Mouse (Mus musculus): Measurements from ENCODE around the gene Rhbdl1. TPM values are rescaled to one million over a fixed set of nuclear protein-coding genes. Genes with fewer than 3 reads are reported as not detected.

The Rhbdl1 gene
- polyA plus RNA-seq, 1 experiment from 2014 or later, result 6.0 TPM

GRCm38 (mm10) chr17:25844396-25844901 is 7.4 kb upstream of the Rhbdl1 start, which contains the start of gene Rhot2:
Rhot2 (minus strand) TSS chr17:25844851.
- H3K9ac ChIP-seq (replicated peaks), result peak within 1 kb of the TSS; percentile 84
- H3K4me1 ChIP-seq, result peaks cover 19% of the 10 kb centered on the region
- H3K4me2 ChIP-seq (replicated peaks), result peak within 1 kb of the TSS; percentile 89
- 3% methylated on average over 19 of the region's 21 CpGs for WGBS
- H3K4me3 ChIP-seq, result peak within 1 kb of the TSS; percentile 88
- no peaks in the 10 kb centered on the region for H3K27me3 ChIP-seq
- no peaks in the 10 kb centered on the region for H3K9me3 ChIP-seq
- peak; percentile 90 for ATAC-seq (ENCODE audit: low FRiP score, low read depth)
- H3K27ac ChIP-seq (replicated peaks), result peak within 1 kb of the TSS; percentile 60
- peaks cover 53% of the 10 kb centered on the region for H3K36me3 ChIP-seq

- H3K27me3 ChIP-seq, result no peaks in the 10 kb centered on the region
- no peak; the same call in 1 of the 2 replicates for ATAC-seq (ENCODE audit: low FRiP score, low read depth)
- H3K9me3 ChIP-seq, result no peaks in the 10 kb centered on the region
- peak overlapping the region; percentile 88 for H3K4me3 ChIP-seq
- peak overlapping the region; percentile 89 for H3K4me2 ChIP-seq (replicated peaks)
- WGBS, result 3% methylated on average over 36 of the region's 38 CpGs
- H3K9ac ChIP-seq (replicated peaks), result peak overlapping the region; percentile 84
- peaks cover 59% of the 10 kb centered on the region for H3K36me3 ChIP-seq
- peak overlapping the region; percentile 60 for H3K27ac ChIP-seq (replicated peaks)
- peaks cover 20% of the 10 kb centered on the region for H3K4me1 ChIP-seq
These were observed 6.7 kb upstream of the Rhbdl1 start for GRCm38 (mm10) chr17:25843636-25844395.

GRCm38 (mm10) chr17:25843122-25843521 is 6.0 kb upstream of the Rhbdl1 start:
- Histone ChIP-seq H3K4me2 (replicated peaks) (peak overlapping the region; percentile 89), H3K4me1 (peaks cover 23% of the 10 kb centered on the region), H3K9me3 (no peaks in the 10 kb centered on the region), H3K27ac (replicated peaks) (no peak overlapping the region), H3K27me3 (no peaks in the 10 kb centered on the region), H3K4me3 (peak overlapping the region; percentile 88), H3K36me3 (peaks cover 58% of the 10 kb centered on the region), H3K9ac (replicated peaks) (peak overlapping the region; percentile 84)
- 93% methylated on average over 4 of the region's 4 CpGs for WGBS
- ATAC-seq (ENCODE audit: low FRiP score, low read depth), result no peak

- no peak for ATAC-seq (ENCODE audit: low FRiP score, low read depth)
These were observed 5.4 kb upstream of the Rhbdl1 start for GRCm38 (mm10) chr17:25842509-25842908.

GRCm38 (mm10) chr17:25841117-25841880 is 4.2 kb upstream of the Rhbdl1 start, which contains the start of gene Gm20683:
Gm20683 (minus strand) TSS chr17:25841763.
- ATAC-seq (ENCODE audit: low FRiP score, low read depth), result no peak
- Histone ChIP-seq H3K4me1 (peaks cover 41% of the 10 kb centered on the region), H3K4me2 (replicated peaks) (no peak within 1 kb of the TSS), H3K4me3 (no peak within 1 kb of the TSS), H3K9me3 (no peaks in the 10 kb centered on the region), H3K27ac (replicated peaks) (no peak within 1 kb of the TSS), H3K27me3 (no peaks in the 10 kb centered on the region), H3K36me3 (peaks cover 52% of the 10 kb centered on the region), H3K9ac (replicated peaks) (no peak within 1 kb of the TSS)
- WGBS, result 98% methylated on average over 22 of the region's 22 CpGs

More at GRCm38 (mm10) chr17:25842509-25842908, 5.4 kb upstream of the Rhbdl1 start:
- Histone ChIP-seq H3K9me3 (no peaks in the 10 kb centered on the region), H3K27me3 (no peaks in the 10 kb centered on the region), H3K9ac (replicated peaks) (no peak overlapping the region), H3K4me3 (no peak overlapping the region), H3K27ac (replicated peaks) (no peak overlapping the region), H3K36me3 (peaks cover 54% of the 10 kb centered on the region), H3K4me2 (replicated peaks) (no peak overlapping the region), H3K4me1 (peaks cover 29% of the 10 kb centered on the region)
- WGBS, result 85% methylated on average over 3 of the region's 3 CpGs

GRCm38 (mm10) chr17:25840519-25840918 is 3.4 kb upstream of the Rhbdl1 start:
- H3K9ac ChIP-seq (replicated peaks), result no peak overlapping the region
- H3K4me2 ChIP-seq (replicated peaks), result no peak overlapping the region
- WGBS, result 92% methylated on average over 6 of the region's 6 CpGs
- peaks cover 49% of the 10 kb centered on the region for H3K4me1 ChIP-seq
- no peak for ATAC-seq (ENCODE audit: low FRiP score, low read depth)
- peaks cover 45% of the 10 kb centered on the region for H3K36me3 ChIP-seq
- no peaks in the 10 kb centered on the region for H3K9me3 ChIP-seq
- H3K4me3 ChIP-seq, result no peak overlapping the region
- H3K27ac ChIP-seq (replicated peaks), result no peak overlapping the region
- no peaks in the 10 kb centered on the region for H3K27me3 ChIP-seq

- Histone ChIP-seq H3K9ac (replicated peaks) (no peak overlapping the region), H3K4me1 (peaks cover 53% of the 10 kb centered on the region), H3K4me2 (replicated peaks) (no peak overlapping the region), H3K27ac (replicated peaks) (no peak overlapping the region), H3K36me3 (peaks cover 48% of the 10 kb centered on the region), H3K9me3 (no peaks in the 10 kb centered on the region), H3K4me3 (no peak overlapping the region), H3K27me3 (no peaks in the 10 kb centered on the region)
- WGBS, result 85% methylated on average over 14 of the region's 14 CpGs
- no peak for ATAC-seq (ENCODE audit: low FRiP score, low read depth)
These were observed 2.5 kb upstream of the Rhbdl1 start for GRCm38 (mm10) chr17:25839455-25840235.

GRCm38 (mm10) chr17:25838904-25839303 is 1.8 kb upstream of the Rhbdl1 start:
- Histone ChIP-seq H3K27me3 (no peaks in the 10 kb centered on the region), H3K4me2 (replicated peaks) (no peak overlapping the region), H3K4me3 (no peak overlapping the region), H3K9me3 (no peaks in the 10 kb centered on the region), H3K4me1 (peaks cover 57% of the 10 kb centered on the region), H3K36me3 (peaks cover 48% of the 10 kb centered on the region), H3K27ac (replicated peaks) (no peak overlapping the region), H3K9ac (replicated peaks) (no peak overlapping the region)
- no peak for ATAC-seq (ENCODE audit: low FRiP score, low read depth)
- WGBS, result 90% methylated on average over 4 of the region's 4 CpGs

GRCm38 (mm10) chr17:25837533-25837932 is 438 bp upstream of the Rhbdl1 start:
- Histone ChIP-seq H3K9me3 (no peaks in the 10 kb centered on the region), H3K27ac (replicated peaks) (peak overlapping the region; percentile 67), H3K27me3 (no peaks in the 10 kb centered on the region), H3K4me1 (peaks cover 53% of the 10 kb centered on the region), H3K4me3 (peak overlapping the region; percentile 39; the same call in 1 of the 2 replicates), H3K36me3 (peaks cover 47% of the 10 kb centered on the region), H3K9ac (replicated peaks) (peak overlapping the region; percentile 65; the same call in 1 of the 2 replicates), H3K4me2 (replicated peaks) (peak overlapping the region; percentile 65)
- no peak for ATAC-seq (ENCODE audit: low FRiP score, low read depth)
- WGBS, result 23% methylated on average over 3 of the region's 3 CpGs

- 24% methylated on average over 21 of the region's 23 CpGs for WGBS
- Histone ChIP-seq H3K27me3 (no peaks in the 10 kb centered on the region), H3K9me3 (no peaks in the 10 kb centered on the region), H3K36me3 (peaks cover 39% of the 10 kb centered on the region), H3K9ac (replicated peaks) (peak overlapping the region; percentile 65), H3K4me3 (peak overlapping the region; percentile 39), H3K4me1 (peaks cover 60% of the 10 kb centered on the region), H3K27ac (replicated peaks) (peak overlapping the region; percentile 67), H3K4me2 (replicated peaks) (peak overlapping the region; percentile 65)
- no peak for ATAC-seq (ENCODE audit: low FRiP score, low read depth)
These were observed 559 bp downstream of the Rhbdl1 start for GRCm38 (mm10) chr17:25836397-25837075.

GRCm38 (mm10) chr17:25835816-25836215 is 1.3 kb downstream of the Rhbdl1 start:
- Histone ChIP-seq H3K36me3 (peaks cover 39% of the 10 kb centered on the region), H3K27me3 (no peaks in the 10 kb centered on the region), H3K9ac (replicated peaks) (no peak overlapping the region), H3K4me3 (peak overlapping the region; percentile 39; the same call in 1 of the 2 replicates), H3K4me1 (peaks cover 68% of the 10 kb centered on the region), H3K27ac (replicated peaks) (no peak overlapping the region), H3K9me3 (no peaks in the 10 kb centered on the region), H3K4me2 (replicated peaks) (peak overlapping the region; percentile 65)
- no peak for ATAC-seq (ENCODE audit: low FRiP score, low read depth)
- 92% methylated on average over 16 of the region's 16 CpGs for WGBS
